Mouse (Mus musculus): ENCODE measurements around the gene Rfc2. TPM values are rescaled to one million over a fixed set of nuclear protein-coding genes. Genes with fewer than 3 reads are reported as not detected.

Gene Rfc2
- polyA plus RNA-seq, 1 experiment = 76.4 TPM

GRCm38 (mm10) chr5:134551233-134552109 lies 29.7 kb upstream of the Rfc2 start:
- Histone ChIP-seq H3K4me3 (ENCODE audit: insufficient read depth, low read depth, low read length) (peak overlapping the region; percentile 72), H3K27me3 (replicated peaks; ENCODE audit: control insufficient read depth, insufficient read depth, low read length) (no peaks in the 10 kb centered on the region), H3K36me3 (ENCODE audit: control insufficient read depth, insufficient read depth, low read length) (no peaks in the 10 kb centered on the region), H3K4me1 (ENCODE audit: control insufficient read depth, insufficient read depth, low read length) (peaks cover 39% of the 10 kb centered on the region), H3K27ac (ENCODE audit: insufficient read depth, low read depth, low read length) (peak overlapping the region; percentile 80)
- 2% methylated on average over 52 of the region's 52 CpGs for whole genome bisulfite sequencing
- no peak for TF ChIP-seq CTCF (conservative IDR thresholded peaks at IDR 0.05; ENCODE audit: insufficient read depth, insufficient read length, low read depth, low read length)
- TF ChIP-seq POLR2A (IDR thresholded peaks at IDR 0.05; ENCODE audit: low read depth, low read length) = no peak
- DNase-seq = peak; percentile 59

- no peaks in the 10 kb centered on the region for H3K36me3 ChIP-seq (ENCODE audit: control insufficient read depth, insufficient read depth, low read length)
- DNase-seq = peak; percentile 99
- TF ChIP-seq CTCF (conservative IDR thresholded peaks at IDR 0.05; ENCODE audit: insufficient read depth, insufficient read length, low read depth, low read length) (no peak; the same call in 1 of the 2 replicates), POLR2A (IDR thresholded peaks at IDR 0.05; ENCODE audit: low read depth, low read length) (no peak)
- peaks cover 39% of the 10 kb centered on the region for H3K4me1 ChIP-seq (ENCODE audit: control insufficient read depth, insufficient read depth, low read length)
- H3K27me3 ChIP-seq (replicated peaks; ENCODE audit: control insufficient read depth, insufficient read depth, low read length) = no peaks in the 10 kb centered on the region
- H3K27ac ChIP-seq (ENCODE audit: insufficient read depth, low read depth, low read length) = peak within 1 kb of the TSS; percentile 80
- 3% methylated on average over 59 of the region's 61 CpGs for WGBS
- peak within 1 kb of the TSS; percentile 72 for H3K4me3 ChIP-seq (ENCODE audit: insufficient read depth, low read depth, low read length)
Measured at GRCm38 (mm10) chr5:134552110-134552972, 28.8 kb upstream of the Rfc2 start, which contains the start of gene Clip2. Gene Clip2, minus strand, starts transcription at chr5:134552434.

- H3K27ac ChIP-seq (ENCODE audit: insufficient read depth, low read depth, low read length) = no peak overlapping the region
Measured at GRCm38 (mm10) chr5:134553951-134554546, 27.1 kb upstream of the Rfc2 start.

GRCm38 (mm10) chr5:134555463-134556164 lies 25.6 kb upstream of the Rfc2 start:
- 14% methylated on average over 20 of the region's 20 CpGs for WGBS
- H3K4me3 ChIP-seq (ENCODE audit: insufficient read depth, low read depth, low read length) = no peak overlapping the region
- H3K27me3 ChIP-seq (replicated peaks; ENCODE audit: control insufficient read depth, insufficient read depth, low read length) = no peaks in the 10 kb centered on the region
- peaks cover 16% of the 10 kb centered on the region for H3K4me1 ChIP-seq (ENCODE audit: control insufficient read depth, insufficient read depth, low read length)
- TF ChIP-seq CTCF (conservative IDR thresholded peaks at IDR 0.05; ENCODE audit: insufficient read depth, insufficient read length, low read depth, low read length) (no peak), POLR2A (IDR thresholded peaks at IDR 0.05; ENCODE audit: low read depth, low read length) (no peak)
- peak; percentile 93 for DNase-seq
- peak overlapping the region; percentile 83 for H3K27ac ChIP-seq (ENCODE audit: insufficient read depth, low read depth, low read length)
- H3K36me3 ChIP-seq (ENCODE audit: control insufficient read depth, insufficient read depth, low read length) = no peaks in the 10 kb centered on the region

More at GRCm38 (mm10) chr5:134553951-134554546, 27.1 kb upstream of the Rfc2 start:
- Histone ChIP-seq H3K4me3 (ENCODE audit: insufficient read depth, low read depth, low read length) (no peak overlapping the region), H3K4me1 (ENCODE audit: control insufficient read depth, insufficient read depth, low read length) (peaks cover 26% of the 10 kb centered on the region), H3K36me3 (ENCODE audit: control insufficient read depth, insufficient read depth, low read length) (no peaks in the 10 kb centered on the region), H3K27me3 (replicated peaks; ENCODE audit: control insufficient read depth, insufficient read depth, low read length) (no peaks in the 10 kb centered on the region)
- DNase-seq = peak; percentile 65
- WGBS = 55% methylated on average over 5 of the region's 5 CpGs
- no peak for TF ChIP-seq CTCF (conservative IDR thresholded peaks at IDR 0.05; ENCODE audit: insufficient read depth, insufficient read length, low read depth, low read length)
- no peak for TF ChIP-seq POLR2A (IDR thresholded peaks at IDR 0.05; ENCODE audit: low read depth, low read length)

- H3K4me3 ChIP-seq (ENCODE audit: insufficient read depth, low read depth, low read length) = no peak within 1 kb of the TSS
- no peaks in the 10 kb centered on the region for H3K36me3 ChIP-seq (ENCODE audit: control insufficient read depth, insufficient read depth, low read length)
- H3K4me1 ChIP-seq (ENCODE audit: control insufficient read depth, insufficient read depth, low read length) = no peaks in the 10 kb centered on the region
- no peaks in the 10 kb centered on the region for H3K27me3 ChIP-seq (replicated peaks; ENCODE audit: control insufficient read depth, insufficient read depth, low read length)
- no peak for DNase-seq
- TF ChIP-seq CTCF (conservative IDR thresholded peaks at IDR 0.05; ENCODE audit: insufficient read depth, insufficient read length, low read depth, low read length) (no peak), POLR2A (IDR thresholded peaks at IDR 0.05; ENCODE audit: low read depth, low read length) (no peak)
- WGBS = 92% methylated on average over 7 of the region's 7 CpGs
- no peak within 1 kb of the TSS for H3K27ac ChIP-seq (ENCODE audit: insufficient read depth, low read depth, low read length)
Measured at GRCm38 (mm10) chr5:134560071-134560449, 21.1 kb upstream of the Rfc2 start, which contains the start of gene Syna. Gene Syna, minus strand, starts transcription at chr5:134560171.

GRCm38 (mm10) chr5:134560450-134561171 lies 20.6 kb upstream of the Rfc2 start:
- no peak overlapping the region for H3K4me3 ChIP-seq (ENCODE audit: insufficient read depth, low read depth, low read length)
- no peak overlapping the region for H3K27ac ChIP-seq (ENCODE audit: insufficient read depth, low read depth, low read length)
- no peaks in the 10 kb centered on the region for H3K27me3 ChIP-seq (replicated peaks; ENCODE audit: control insufficient read depth, insufficient read depth, low read length)
- no peak for DNase-seq
- TF ChIP-seq POLR2A (IDR thresholded peaks at IDR 0.05; ENCODE audit: low read depth, low read length) = no peak
- TF ChIP-seq CTCF (conservative IDR thresholded peaks at IDR 0.05; ENCODE audit: insufficient read depth, insufficient read length, low read depth, low read length) = no peak
- no peaks in the 10 kb centered on the region for H3K4me1 ChIP-seq (ENCODE audit: control insufficient read depth, insufficient read depth, low read length)
- no peaks in the 10 kb centered on the region for H3K36me3 ChIP-seq (ENCODE audit: control insufficient read depth, insufficient read depth, low read length)
- WGBS = 86% methylated on average over 16 of the region's 16 CpGs
